Mouse (Mus musculus): ENCODE results near the gene Pcdh19. TPM values are rescaled to one million over a fixed set of nuclear protein-coding genes. Genes with fewer than 3 reads are reported as not detected.

The Pcdh19 gene
- polyA plus RNA-seq, 1 experiment from 2014 or later = 2.5 TPM

DNA sequence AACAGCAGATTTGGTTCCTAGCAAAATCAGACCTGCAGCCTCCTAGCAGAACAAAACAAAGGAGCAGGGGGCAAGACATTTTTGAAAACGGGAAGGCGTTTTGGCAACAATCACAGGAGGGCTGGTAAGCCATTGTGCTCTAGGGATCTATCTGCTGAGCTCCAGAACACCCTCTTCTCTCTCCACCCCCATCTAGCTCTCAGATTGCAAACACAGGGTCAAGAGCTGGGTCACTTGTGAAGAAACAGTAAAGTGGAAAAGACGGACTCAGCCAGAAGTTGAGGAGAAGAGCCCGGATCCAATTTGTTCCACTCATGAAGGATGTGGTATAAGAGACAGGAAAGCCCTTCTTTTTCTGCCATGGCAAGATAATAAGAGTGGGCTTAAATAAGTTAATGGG, 7.7 kb upstream of the Pcdh19 start:
- DNase-seq (ENCODE audit: low spot score) (no peak), ATAC-seq (ENCODE audit: low FRiP score, low TSS enrichment) (no peak)
- Histone ChIP-seq H3K27me3 (ENCODE audit: control insufficient read depth, insufficient read depth, low read length) (no peaks in the 10 kb centered on the region), H3K36me3 (ENCODE audit: control insufficient read depth, insufficient read depth, low read length) (no peaks in the 10 kb centered on the region), H3K4me2 (replicated peaks; ENCODE audit: low read depth) (no peak overlapping the region), H3K9me3 (ENCODE audit: control insufficient read depth, low read length) (no peaks in the 10 kb centered on the region), H3K4me3 (ENCODE audit: low read depth, low read length) (no peak overlapping the region), H3K27ac (replicated peaks) (no peak overlapping the region), H3K9ac (ENCODE audit: low read length) (no peak overlapping the region), H3K4me1 (replicated peaks; ENCODE audit: control insufficient read depth, insufficient read depth) (no peaks in the 10 kb centered on the region)
- TF ChIP-seq EP300 (optimal IDR thresholded peaks at IDR 0.05) = no peak
- no peak for TF ChIP-seq CTCF (IDR thresholded peaks at IDR 0.05; ENCODE audit: low read depth)
- 45% methylated on average over 4 of the region's 4 CpGs for WGBS

DNA sequence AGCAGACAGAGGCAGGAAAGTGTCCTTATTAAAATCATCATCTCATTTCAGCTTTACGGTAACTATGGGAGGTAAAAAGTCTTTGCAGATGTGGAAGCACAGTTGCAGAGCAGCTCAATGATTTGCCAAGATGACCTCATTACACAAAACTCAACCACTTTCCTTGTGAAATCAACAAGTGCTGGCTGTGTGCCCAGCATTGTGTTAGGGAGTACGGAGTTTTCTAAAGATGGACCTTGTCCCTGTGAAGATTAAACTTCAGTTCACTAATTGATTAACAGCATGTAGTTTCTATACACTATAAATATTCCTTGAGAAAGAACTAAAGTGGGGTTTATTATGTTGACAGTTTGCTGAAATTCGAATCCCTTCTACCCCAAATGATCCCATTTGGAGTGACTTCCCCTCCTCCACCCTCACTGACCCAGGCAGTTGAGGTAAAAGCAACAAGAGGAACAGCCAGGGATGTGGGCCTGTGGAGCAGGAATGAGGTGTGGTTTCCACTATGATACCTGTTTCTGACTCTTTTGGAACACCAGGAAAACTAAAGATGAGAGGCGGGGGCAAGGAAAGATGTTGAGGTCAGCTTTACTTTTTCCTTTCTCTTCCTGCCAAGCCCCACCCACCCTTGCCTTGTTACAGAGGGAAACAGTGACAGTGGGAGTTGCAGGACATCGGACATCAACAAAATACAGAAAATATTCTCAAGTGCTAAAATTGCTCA, 4.4 kb upstream of the Pcdh19 start:
- Histone ChIP-seq H3K27ac (replicated peaks) (no peak overlapping the region), H3K4me2 (replicated peaks; ENCODE audit: low read depth) (no peak overlapping the region), H3K9me3 (ENCODE audit: control insufficient read depth, low read length) (no peaks in the 10 kb centered on the region), H3K27me3 (ENCODE audit: control insufficient read depth, insufficient read depth, low read length) (no peaks in the 10 kb centered on the region), H3K4me1 (replicated peaks; ENCODE audit: control insufficient read depth, insufficient read depth) (no peaks in the 10 kb centered on the region), H3K36me3 (ENCODE audit: control insufficient read depth, insufficient read depth, low read length) (no peaks in the 10 kb centered on the region), H3K9ac (ENCODE audit: low read length) (no peak overlapping the region), H3K4me3 (ENCODE audit: low read depth, low read length) (no peak overlapping the region)
- 50% methylated on average over 5 of the region's 5 CpGs for WGBS
- ATAC-seq (ENCODE audit: low FRiP score, low TSS enrichment) (no peak), DNase-seq (ENCODE audit: low spot score) (no peak)
- TF ChIP-seq CTCF (IDR thresholded peaks at IDR 0.05; ENCODE audit: low read depth) (no peak), EP300 (optimal IDR thresholded peaks at IDR 0.05) (no peak)

DNA sequence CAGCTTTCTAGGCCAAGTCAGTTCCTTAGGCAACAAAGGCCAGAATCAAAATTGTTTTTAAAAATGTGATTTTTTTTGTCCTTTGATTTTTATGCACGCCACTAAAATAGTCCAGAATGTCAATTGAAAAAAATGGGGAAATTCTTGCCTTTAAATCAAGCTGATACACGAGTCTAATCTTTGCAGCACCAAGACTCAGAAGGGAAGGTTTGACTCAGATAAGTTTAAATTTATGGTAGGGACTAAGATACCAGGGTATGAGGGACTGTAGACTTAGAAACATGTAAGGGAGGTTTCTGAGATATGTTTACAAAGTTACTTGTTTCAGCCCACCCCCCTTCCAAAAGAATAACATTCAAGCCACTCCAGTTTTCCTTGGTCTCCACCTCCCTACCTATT, 3.6 kb upstream of the Pcdh19 start:
- no peak for DNase-seq (ENCODE audit: low spot score)
- H3K4me2 ChIP-seq (replicated peaks; ENCODE audit: low read depth) = no peak overlapping the region
- H3K36me3 ChIP-seq (ENCODE audit: control insufficient read depth, insufficient read depth, low read length) = no peaks in the 10 kb centered on the region
- ATAC-seq (ENCODE audit: low FRiP score, low TSS enrichment) = no peak
- no peak overlapping the region for H3K4me3 ChIP-seq (ENCODE audit: low read depth, low read length)
- no peak for TF ChIP-seq CTCF (IDR thresholded peaks at IDR 0.05; ENCODE audit: low read depth)
- no peak for TF ChIP-seq EP300 (optimal IDR thresholded peaks at IDR 0.05)
- H3K9ac ChIP-seq (ENCODE audit: low read length) = no peak overlapping the region
- no peaks in the 10 kb centered on the region for H3K9me3 ChIP-seq (ENCODE audit: control insufficient read depth, low read length)
- no peaks in the 10 kb centered on the region for H3K4me1 ChIP-seq (replicated peaks; ENCODE audit: control insufficient read depth, insufficient read depth)
- H3K27me3 ChIP-seq (ENCODE audit: control insufficient read depth, insufficient read depth, low read length) = no peaks in the 10 kb centered on the region
- WGBS = 39% methylated on average over 2 of the region's 2 CpGs
- no peak overlapping the region for H3K27ac ChIP-seq (replicated peaks)

DNA sequence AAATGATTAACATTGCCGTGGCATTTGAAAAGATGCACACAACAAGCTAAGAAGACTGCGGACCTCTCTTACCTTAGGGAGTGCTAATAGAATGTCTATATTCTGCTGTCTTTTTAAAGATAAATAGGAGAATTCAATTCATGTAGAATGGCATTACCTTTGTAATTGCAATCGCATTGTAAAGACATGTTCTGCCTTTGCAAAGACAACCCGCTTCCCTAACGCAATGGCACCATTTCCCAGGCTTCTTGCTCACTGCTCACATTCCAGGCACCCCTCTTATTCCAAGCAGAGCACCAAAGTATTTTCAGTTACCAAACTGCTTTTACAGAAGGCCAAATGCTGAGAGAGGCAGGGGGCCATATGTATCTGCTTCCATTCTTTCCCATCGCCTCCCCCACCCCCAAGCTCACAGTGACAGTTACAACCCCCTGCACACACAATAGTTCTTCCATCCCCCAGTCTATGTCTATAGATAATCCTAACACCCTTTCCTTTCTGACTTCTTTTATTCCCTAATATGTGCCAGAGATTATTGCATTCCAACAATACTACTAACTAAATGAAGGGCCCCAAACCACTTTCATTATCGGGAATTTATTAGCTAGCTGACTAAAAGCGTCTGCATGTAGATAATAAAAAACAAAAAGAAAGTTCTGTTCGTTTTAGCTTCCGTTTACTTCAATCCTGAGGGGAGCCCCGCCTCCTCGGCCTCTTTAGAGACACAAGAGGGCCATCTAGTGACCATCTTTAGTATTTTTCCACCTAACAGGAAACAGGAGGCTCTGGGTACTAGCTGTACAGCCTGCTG, 3.0 kb upstream of the Pcdh19 start:
- DNase-seq (ENCODE audit: low spot score) (peak; percentile 34), ATAC-seq (ENCODE audit: low FRiP score, low TSS enrichment) (0 out of 2 replicates have a peak, but pooled peaks have one; percentile 56)
- Histone ChIP-seq H3K9me3 (ENCODE audit: control insufficient read depth, low read length) (no peaks in the 10 kb centered on the region), H3K27ac (replicated peaks) (no peak overlapping the region), H3K27me3 (ENCODE audit: control insufficient read depth, insufficient read depth, low read length) (no peaks in the 10 kb centered on the region), H3K4me2 (replicated peaks; ENCODE audit: low read depth) (peak overlapping the region; percentile 45), H3K36me3 (ENCODE audit: control insufficient read depth, insufficient read depth, low read length) (no peaks in the 10 kb centered on the region), H3K4me1 (replicated peaks; ENCODE audit: control insufficient read depth, insufficient read depth) (no peaks in the 10 kb centered on the region), H3K9ac (ENCODE audit: low read length) (no peak overlapping the region), H3K4me3 (ENCODE audit: low read depth, low read length) (peak overlapping the region; percentile 29)
- WGBS = 13% methylated on average over 12 of the region's 12 CpGs
- TF ChIP-seq EP300 (optimal IDR thresholded peaks at IDR 0.05) = no peak
- peak; percentile 72 for TF ChIP-seq CTCF (IDR thresholded peaks at IDR 0.05; ENCODE audit: low read depth)

DNA sequence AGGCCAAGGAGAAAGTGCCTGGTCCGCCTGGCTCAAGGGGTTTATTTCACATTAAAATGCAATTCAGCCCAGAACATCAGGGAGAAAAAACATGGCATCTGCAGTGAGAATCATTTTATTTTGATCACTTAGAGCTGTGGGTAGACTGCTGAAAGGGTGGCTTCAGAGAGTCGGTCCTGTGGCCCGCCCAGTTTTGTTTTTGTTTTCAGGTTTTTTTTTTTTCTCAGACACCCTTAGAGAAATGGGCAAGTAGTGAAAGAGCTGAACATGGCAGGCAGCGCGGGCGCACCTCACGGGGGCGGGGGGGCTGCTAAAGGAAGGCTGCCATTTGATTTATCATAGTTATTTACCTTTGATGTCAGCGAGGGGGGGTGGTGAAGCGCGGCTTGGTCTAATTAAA, 2.0 kb upstream of the Pcdh19 start:
- H3K27me3 ChIP-seq (ENCODE audit: control insufficient read depth, insufficient read depth, low read length) = no peaks in the 10 kb centered on the region
- no peak overlapping the region for H3K9ac ChIP-seq (ENCODE audit: low read length)
- H3K4me2 ChIP-seq (replicated peaks; ENCODE audit: low read depth) = peak overlapping the region; percentile 45
- H3K4me1 ChIP-seq (replicated peaks; ENCODE audit: control insufficient read depth, insufficient read depth) = no peaks in the 10 kb centered on the region
- H3K36me3 ChIP-seq (ENCODE audit: control insufficient read depth, insufficient read depth, low read length) = no peaks in the 10 kb centered on the region
- 6% methylated on average over 11 of the region's 11 CpGs for WGBS
- no peak overlapping the region for H3K27ac ChIP-seq (replicated peaks)
- TF ChIP-seq EP300 (optimal IDR thresholded peaks at IDR 0.05) (no peak), CTCF (IDR thresholded peaks at IDR 0.05; ENCODE audit: low read depth) (no peak)
- no peak for ATAC-seq (ENCODE audit: low FRiP score, low TSS enrichment)
- H3K4me3 ChIP-seq (ENCODE audit: low read depth, low read length) = peak overlapping the region; percentile 29
- DNase-seq (ENCODE audit: low spot score) = no peak
- H3K9me3 ChIP-seq (ENCODE audit: control insufficient read depth, low read length) = no peaks in the 10 kb centered on the region

All from stomach, postnatal 0 days (tissue).